In genomic region chr19:40805176-40805737, GRCm38 (mm10) we compare ENCODE assay signal across 23 mouse cellular contexts. TPM values are rescaled to one million over a fixed set of nuclear protein-coding genes. Genes with fewer than 3 reads are reported as not detected.
A peak's percentile ranks its signal among the peaks of the same experiment; 100 is the strongest.
DNase-seq lines count a peak whose midpoint lies in the region; ATAC-seq lines count a peak whose summit lies in the region.
"Had no signal": no experiment of that assay in that cellular context is flagged by ENCODE, and none has a peak within 500 bp of the region (broad histone marks: within the 10 kb centered on the region; RNA-seq: fewer than 3 reads in every experiment).

No protein-coding gene starts in this region.

- H3K4me2 ChIP-seq in liver, embryonic 12.5 days = no peak overlapping the region
- H3K4me2 ChIP-seq in liver, embryonic 16.5 days (ENCODE audit: low read depth, low read length) = no peak overlapping the region
- H3K4me2 ChIP-seq: forebrain, embryonic 13.5 days; heart, embryonic 13.5 days; hindbrain, embryonic 15.5 days; intestine, embryonic 15.5 days; stomach, embryonic 15.5 days had no signal

- DNase-seq in liver (no peak), R1 (ENCODE audit: low read depth, low spot score) (peak; percentile 61)
- peak; percentile 6 for DNase-seq in embryo, embryonic 10.5 days (ENCODE audit: low spot score)
- DNase-seq in right cerebral cortex, adult 2 months (ENCODE audit: low spot score in 2 of 2) = no peak
- DNase-seq in T-cell, adult 2 months (ENCODE audit: low spot score) = no peak
- DNase-seq: adrenal gland, postnatal 36 days; cerebellum, adult 9-10 months; gastrocnemius, postnatal 10 days; heart, postnatal 36 days; kidney, postnatal 36 days; left cerebral cortex, postnatal 4 days; lung, postnatal 10 days; thymus, adult 2 months had no signal

- no peaks in the 10 kb centered on the region for H3K27me3 ChIP-seq in liver, embryonic 12.5 days (replicated peaks)
- no peaks in the 10 kb centered on the region for H3K27me3 ChIP-seq in liver, embryonic 16.5 days (ENCODE audit: control insufficient read depth, insufficient read depth, low read depth, low read length)
- H3K27me3 ChIP-seq: forebrain, embryonic 13.5 days; hindbrain, embryonic 15.5 days; intestine, embryonic 15.5 days; stomach, embryonic 15.5 days had no signal

- 52% methylated on average over 7 of the region's 7 CpGs for WGBS in liver, embryonic 12.5 days (ENCODE audit: insufficient replicate concordance)
- 54% methylated on average over 7 of the region's 7 CpGs for WGBS in liver, embryonic 16.5 days (ENCODE audit: insufficient replicate concordance)

- peak; percentile 68 for ATAC-seq in liver, embryonic 12.5 days
- peak; percentile 56 for ATAC-seq in liver, embryonic 16.5 days (ENCODE audit: low read depth)
- ATAC-seq: forebrain, embryonic 13.5 days; intestine, embryonic 15.5 days; Patski had no signal

- no peak overlapping the region for H3K4me3 ChIP-seq in liver, embryonic 12.5 days
- H3K4me3 ChIP-seq in liver, embryonic 16.5 days (ENCODE audit: low read depth, low read length) = no peak overlapping the region
- H3K4me3 ChIP-seq: forebrain, embryonic 13.5 days; heart, embryonic 13.5 days; hindbrain, embryonic 15.5 days; intestine, embryonic 15.5 days; left cerebral cortex, adult 2 months; stomach, embryonic 15.5 days had no signal

- no peak overlapping the region for H3K27ac ChIP-seq in liver, embryonic 12.5 days
- no peak overlapping the region for H3K27ac ChIP-seq in liver, embryonic 16.5 days (ENCODE audit: low read length)
- H3K27ac ChIP-seq: forebrain, embryonic 13.5 days; heart, embryonic 13.5 days; hindbrain, embryonic 15.5 days; intestine, embryonic 15.5 days; left cerebral cortex, adult 2 months; stomach, embryonic 15.5 days had no signal

- H3K36me3 ChIP-seq in liver, embryonic 12.5 days = no peaks in the 10 kb centered on the region
- H3K36me3 ChIP-seq in liver, embryonic 16.5 days (ENCODE audit: control insufficient read depth, insufficient read depth) = no peaks in the 10 kb centered on the region
- H3K36me3 ChIP-seq: heart, embryonic 13.5 days; hindbrain, embryonic 15.5 days; intestine, embryonic 15.5 days; stomach, embryonic 15.5 days had no signal

- peaks cover 17% of the 10 kb centered on the region for H3K4me1 ChIP-seq in liver, embryonic 12.5 days
- peaks cover 4% of the 10 kb centered on the region; the same call in 1 of the 2 replicates for H3K4me1 ChIP-seq in liver, embryonic 16.5 days (ENCODE audit: control insufficient read depth, low read depth, low read length)
- H3K4me1 ChIP-seq: forebrain, embryonic 13.5 days; heart, embryonic 13.5 days; hindbrain, embryonic 15.5 days; stomach, embryonic 15.5 days had no signal

- no peak overlapping the region for H3K9ac ChIP-seq in liver, embryonic 12.5 days
- no peak overlapping the region for H3K9ac ChIP-seq in liver, embryonic 16.5 days (ENCODE audit: low read depth, low read length)
- H3K9ac ChIP-seq: forebrain, embryonic 13.5 days; heart, embryonic 13.5 days; hindbrain, embryonic 15.5 days; intestine, embryonic 15.5 days; stomach, embryonic 15.5 days had no signal

- no peaks in the 10 kb centered on the region for H3K9me3 ChIP-seq in liver, embryonic 12.5 days (replicated peaks)
- H3K9me3 ChIP-seq in liver, embryonic 16.5 days (replicated peaks; ENCODE audit: control insufficient read depth, low read length) = no peaks in the 10 kb centered on the region
- H3K9me3 ChIP-seq: forebrain, embryonic 13.5 days; heart, embryonic 13.5 days; hindbrain, embryonic 15.5 days; intestine, embryonic 15.5 days; stomach, embryonic 15.5 days had no signal

RNA-seq across cellular contexts. Expression of gene Ccnj, which starts 25.8 kb away (rescaled TPM):
- polyA plus RNA-seq in liver, embryonic 12.5 days (2016; fragmentation: Nextera tagmentation; extraction: Ambion mirVana) = 6.9 and 8.0 TPM in 2 replicates
- polyA plus RNA-seq in liver, embryonic 16.5 days (2015; fragmentation: Nextera tagmentation; extraction: Ambion mirVana) = 2.6 TPM in 2 replicates

RNA-seq across cellular contexts. Expression of gene Cc2d2b, which starts 56.7 kb away (rescaled TPM):
- polyA plus RNA-seq in liver, embryonic 12.5 days (2016; fragmentation: Nextera tagmentation; extraction: Ambion mirVana) = 2.2 and 3.1 TPM in 2 replicates
- polyA plus RNA-seq in liver, embryonic 16.5 days (2015; fragmentation: Nextera tagmentation; extraction: Ambion mirVana) = 0.72 and 0.95 TPM in 2 replicates
- polyA plus RNA-seq: intestine, embryonic 15.5 days; kidney, embryonic 14.5 days; Patski; thymus, adult 2 months had no signal

Comparison
In these comparisons a context has a peak if more than half of its experiments do, and no peak if none do; other contexts are left out.
1. DNase-seq: peak in R1 (single experiment) and embryo, embryonic 10.5 days (single experiment); none in liver (single experiment), right cerebral cortex, adult 2 months (0 of 2) and T-cell, adult 2 months (single experiment).